Comparison of ENCODE assay signal across 14 mouse cellular contexts in the genomic region with DNA sequence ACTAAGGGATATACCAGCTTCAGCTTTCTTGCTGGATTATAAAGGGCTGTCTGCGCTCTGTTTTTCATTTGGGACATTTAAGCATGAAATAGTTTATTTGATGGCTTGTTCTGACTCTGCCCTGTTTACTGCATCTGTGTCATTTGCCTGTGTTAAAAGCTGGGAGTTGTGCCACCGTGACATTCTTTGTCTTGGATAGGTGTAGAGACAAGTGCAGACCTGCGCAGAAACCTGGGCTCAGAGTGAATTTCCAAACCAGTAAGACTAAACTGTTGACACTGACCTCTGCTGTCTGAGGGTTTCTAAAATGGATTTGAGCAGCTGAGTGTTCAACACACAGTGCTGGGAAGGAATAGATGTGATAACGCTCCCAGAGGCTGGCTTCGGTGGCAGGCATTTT.
"Had no signal": no experiment of that assay in that cellular context is flagged by ENCODE, and none has a peak within 500 bp of the region (broad histone marks: within the 10 kb centered on the region; RNA-seq: fewer than 3 reads in every experiment).

No protein-coding gene starts in this region.

- H3K27ac ChIP-seq: layer of hippocampus, adult 2 months; lung, embryonic 15.5 days; macrophage; midbrain, embryonic 15.5 days; neural tube, embryonic 12.5 days had no signal

- H3K4me2 ChIP-seq: lung, embryonic 15.5 days; midbrain, embryonic 11.5 days; midbrain, embryonic 15.5 days; neural tube, embryonic 12.5 days had no signal

- H3K4me1 ChIP-seq: lung, embryonic 15.5 days; midbrain, embryonic 15.5 days; neural tube, embryonic 12.5 days had no signal

- H3K4me3 ChIP-seq: layer of hippocampus, adult 2 months; lung, embryonic 15.5 days; megakaryocyte, embryonic 14.5 days; midbrain, embryonic 15.5 days; neural tube, embryonic 12.5 days had no signal

- DNase-seq: kidney, adult 18-20 months; kidney, postnatal 10 days; kidney, postnatal 4 days; lung, postnatal 14 days; thymus, adult 18-20 months; thymus, postnatal 14 days had no signal

- H3K9ac ChIP-seq: lung, embryonic 15.5 days; midbrain, embryonic 15.5 days; neural tube, embryonic 12.5 days had no signal

- ATAC-seq: inflammation-experienced regulatory T-cells, adult 6 months; midbrain, embryonic 15.5 days had no signal

- H3K9me3 ChIP-seq: lung, embryonic 15.5 days; megakaryocyte, embryonic 14.5 days; midbrain, embryonic 15.5 days; neural tube, embryonic 12.5 days had no signal

- H3K27me3 ChIP-seq: lung, embryonic 15.5 days; megakaryocyte, embryonic 14.5 days; midbrain, embryonic 15.5 days; neural tube, embryonic 12.5 days had no signal
